Mouse (Mus musculus) thymus, postnatal 0 days (tissue): ENCODE data around the gene Ubb. TPM values are rescaled to one million over a fixed set of nuclear protein-coding genes. Genes with fewer than 3 reads are reported as not detected.

Experiments
- DNase-seq: peaks from one replicate; pipeline ENCODE4 v3.0.0-alpha.2; 2015; ENCODE audit warnings: low spot score
- polyA plus RNA-seq: library from polyadenylated mRNA; unstranded; fragments of >200 nt; fragmentation: Nextera tagmentation; extraction: Ambion mirVana; gene quantifications from 2 replicates; pipeline ENCODE4 v1.2.1, GENCODE M21; 2015

Ubb gene
- polyA plus RNA-seq, 1 experiment from 2014 or later = 3,204 TPM

DNA sequence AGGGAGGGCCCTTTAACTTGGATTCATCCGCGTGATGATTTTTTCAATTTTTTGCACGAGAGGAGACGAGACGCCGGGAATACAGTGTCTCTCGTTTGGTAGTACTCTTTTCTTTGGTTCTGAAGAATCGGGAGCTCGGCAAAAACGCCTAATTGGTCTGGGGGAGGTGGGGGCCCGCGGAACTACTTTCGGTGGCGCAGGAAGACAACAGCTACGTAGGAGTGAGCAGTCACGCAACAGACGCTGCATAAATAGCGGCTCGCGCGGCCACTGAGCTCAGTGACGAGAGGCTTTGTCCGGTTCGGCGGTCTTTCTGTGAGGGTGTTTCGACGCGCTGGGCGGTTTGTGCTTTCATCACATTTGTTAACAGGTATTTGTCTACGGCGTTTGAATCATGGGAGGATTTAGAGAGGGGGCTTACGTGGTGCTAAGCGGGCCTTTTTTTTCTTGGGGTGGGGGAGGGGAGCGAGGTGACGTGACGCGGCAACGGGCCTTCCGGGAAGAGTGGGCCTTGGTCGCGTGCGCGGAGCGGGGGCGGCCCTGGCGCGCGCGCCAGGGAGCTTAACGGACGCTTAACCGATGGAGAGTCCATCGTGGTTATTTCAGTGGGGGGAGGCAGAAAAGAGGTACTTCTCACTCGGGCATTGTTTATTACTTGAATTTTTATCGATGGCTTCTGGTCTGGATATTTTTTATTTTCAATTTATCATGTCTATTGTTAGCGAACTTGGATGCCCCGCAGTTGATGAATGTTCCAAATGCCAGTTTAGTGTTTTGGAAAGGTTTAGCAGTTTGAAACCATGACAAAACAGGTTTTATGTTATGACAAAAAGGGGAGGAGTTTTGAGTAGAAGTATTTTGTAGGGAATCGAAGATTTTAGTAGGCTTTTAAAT lies 502 bp downstream of the Ubb start:
- DNase-seq = peak; percentile 94

DNA sequence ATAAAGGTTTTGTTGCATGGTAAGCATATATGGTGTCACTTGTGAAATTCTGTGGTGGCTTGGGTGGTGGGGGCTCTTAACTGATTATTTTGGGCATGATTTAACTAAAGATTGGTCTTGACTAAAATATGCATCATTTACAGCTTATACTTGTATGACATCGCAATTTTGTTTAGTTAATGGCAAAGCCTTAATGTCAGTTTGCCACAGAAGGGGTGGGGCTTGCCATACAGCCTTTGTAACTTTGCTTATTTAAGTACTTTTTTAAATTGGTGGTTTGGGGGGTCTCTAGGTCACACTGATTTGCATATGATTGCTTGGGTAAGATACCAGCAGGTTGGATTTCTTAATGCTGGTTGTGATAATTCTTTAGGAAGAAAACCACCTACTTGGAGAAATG lies 2.2 kb downstream of the Ubb start:
- DNase-seq = no peak

DNA sequence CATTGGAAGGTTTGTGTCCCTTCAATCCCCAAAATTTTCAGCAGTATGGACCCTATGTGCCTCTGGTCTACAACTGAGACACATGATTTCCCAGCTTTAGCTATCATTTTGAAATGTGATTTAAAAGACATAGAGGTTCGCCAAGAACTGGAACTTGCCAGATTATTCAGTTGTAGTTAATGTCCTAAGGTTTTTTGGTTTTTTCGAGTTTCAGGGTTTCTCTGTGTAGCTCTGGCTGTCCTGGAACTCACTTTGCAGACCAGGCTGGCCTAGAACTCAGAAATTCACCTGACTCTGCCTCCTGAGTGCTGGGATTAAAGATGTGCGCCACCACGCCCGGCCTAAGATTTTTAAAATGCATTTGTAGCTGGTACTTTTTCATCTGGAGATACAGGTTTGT lies 2.7 kb downstream of the Ubb start:
- no peak for DNase-seq

DNA sequence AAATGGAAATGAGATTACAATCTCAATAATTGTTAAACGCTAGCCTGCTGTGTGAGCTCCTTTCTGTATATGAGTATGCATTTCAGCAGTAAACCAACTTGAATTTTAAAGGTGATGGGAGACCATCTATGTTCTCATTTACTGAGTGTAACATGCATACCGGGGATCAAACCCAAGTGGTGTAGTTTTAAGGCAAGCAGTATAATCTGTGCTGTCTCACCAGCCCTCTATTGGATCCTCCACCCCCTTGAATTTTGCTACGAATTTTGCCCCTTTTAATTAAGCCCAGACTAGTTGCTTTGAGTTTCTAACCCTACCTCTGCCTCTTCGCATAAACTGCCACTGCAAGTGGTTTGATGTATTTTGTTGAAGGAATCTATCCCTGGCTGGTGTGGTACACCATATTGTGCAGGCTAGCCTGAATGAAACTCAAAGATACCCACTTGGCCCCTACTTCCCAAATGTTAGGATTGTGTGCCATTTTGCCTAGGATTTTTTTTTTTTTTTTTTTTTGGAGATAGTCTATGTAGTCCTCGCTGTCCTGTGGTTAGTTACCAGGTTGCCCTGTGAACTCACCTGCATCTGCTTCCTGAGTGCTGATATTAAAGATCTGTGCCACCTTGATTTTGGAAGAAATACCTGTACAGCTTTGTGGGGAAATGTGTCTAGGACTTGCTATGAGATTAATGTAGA lies 3.3 kb downstream of the Ubb start:
- no peak for DNase-seq

DNA sequence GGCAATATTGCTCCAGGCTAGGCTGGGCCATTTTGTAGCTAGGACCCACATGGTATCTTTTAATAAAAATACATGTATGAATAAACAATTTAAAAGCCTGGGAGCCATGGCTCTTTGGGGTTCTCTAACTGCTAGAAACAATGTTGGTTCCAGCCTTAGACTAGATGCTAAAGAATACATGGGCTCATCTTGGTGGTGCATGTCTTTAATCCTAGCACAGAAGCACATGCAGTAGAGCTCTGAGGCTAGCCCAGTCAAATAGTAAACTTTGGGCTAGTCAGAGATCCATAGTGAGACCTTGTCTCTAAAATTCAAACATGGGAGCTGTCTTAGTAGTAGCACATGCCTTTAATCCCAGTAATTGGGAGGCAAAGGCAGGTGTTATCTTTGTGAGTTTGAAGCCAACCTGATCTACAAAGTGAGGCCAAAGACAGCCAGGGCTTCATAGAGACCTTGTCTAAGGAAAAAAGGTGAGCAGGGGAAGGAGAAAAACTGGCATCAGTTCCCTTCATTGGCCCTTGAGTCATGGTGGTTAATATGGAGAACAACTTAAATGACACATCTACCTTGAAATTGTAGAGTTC lies 4.1 kb downstream of the Ubb start:
- DNase-seq = no peak

DNA sequence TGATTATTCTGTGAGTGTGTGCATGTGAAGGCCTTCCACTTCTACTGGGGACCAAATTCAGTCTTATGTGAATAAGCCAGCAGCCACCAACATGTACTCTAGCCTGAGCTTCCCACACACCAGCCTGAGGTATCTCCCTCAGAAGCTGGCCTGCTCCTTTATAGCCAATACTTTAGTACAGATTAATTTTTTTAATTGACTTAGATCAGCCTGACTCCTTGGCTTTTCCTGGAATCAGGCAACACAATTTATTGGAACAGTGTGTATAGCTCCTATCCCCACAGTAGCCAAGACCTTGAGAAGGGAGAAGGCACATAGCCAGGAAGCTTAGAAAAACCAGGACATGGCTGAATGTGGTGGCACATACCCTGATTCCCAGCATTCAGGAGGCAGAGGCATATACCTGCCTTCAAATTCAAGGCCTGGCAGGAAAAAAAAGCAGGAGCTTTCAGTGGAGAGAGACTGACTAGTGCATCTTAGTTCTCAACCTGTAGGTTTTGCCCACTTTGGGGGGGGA lies 5.0 kb downstream of the Ubb start:
- DNase-seq = no peak

DNA sequence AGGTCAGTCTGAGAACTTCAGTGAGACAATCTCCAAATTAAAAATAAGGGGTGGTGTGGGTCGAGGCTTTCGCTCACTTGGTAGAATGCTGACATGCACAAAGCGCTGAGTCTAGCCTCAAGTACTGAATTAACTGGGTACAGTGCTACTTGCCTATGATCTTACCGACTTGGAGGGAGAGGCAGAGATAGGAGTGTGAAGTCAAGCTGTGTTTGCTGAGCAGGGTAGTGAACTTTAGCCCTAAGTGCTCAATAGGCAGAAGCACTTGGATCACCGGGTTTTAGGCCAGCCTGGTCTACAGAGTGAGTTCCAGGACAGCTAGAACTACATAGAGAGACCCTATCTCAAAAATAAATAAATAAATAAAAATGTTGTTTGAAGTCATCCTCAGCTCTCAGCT lies 6.2 kb downstream of the Ubb start:
- DNase-seq = no peak

DNA sequence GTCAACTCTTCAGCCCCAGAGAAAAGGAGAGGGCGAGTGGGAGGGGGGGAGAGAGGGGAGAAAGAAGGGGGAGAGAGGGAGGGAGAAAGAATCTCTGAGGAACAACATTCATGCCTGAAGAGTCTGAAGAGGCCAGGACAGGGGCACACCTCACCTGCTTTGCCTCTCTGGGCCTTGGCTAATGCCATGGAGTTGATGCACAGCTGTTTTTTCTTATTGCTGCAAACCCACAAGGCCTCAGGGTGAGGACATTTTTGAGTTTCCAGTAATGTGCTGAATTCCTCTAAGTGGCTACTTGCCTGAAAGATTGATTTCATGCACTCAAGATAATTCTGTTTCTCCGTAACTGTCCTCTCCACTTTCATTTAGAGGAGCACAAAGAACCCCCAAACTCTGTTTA lies 7.2 kb downstream of the Ubb start:
- no peak for DNase-seq

DNA sequence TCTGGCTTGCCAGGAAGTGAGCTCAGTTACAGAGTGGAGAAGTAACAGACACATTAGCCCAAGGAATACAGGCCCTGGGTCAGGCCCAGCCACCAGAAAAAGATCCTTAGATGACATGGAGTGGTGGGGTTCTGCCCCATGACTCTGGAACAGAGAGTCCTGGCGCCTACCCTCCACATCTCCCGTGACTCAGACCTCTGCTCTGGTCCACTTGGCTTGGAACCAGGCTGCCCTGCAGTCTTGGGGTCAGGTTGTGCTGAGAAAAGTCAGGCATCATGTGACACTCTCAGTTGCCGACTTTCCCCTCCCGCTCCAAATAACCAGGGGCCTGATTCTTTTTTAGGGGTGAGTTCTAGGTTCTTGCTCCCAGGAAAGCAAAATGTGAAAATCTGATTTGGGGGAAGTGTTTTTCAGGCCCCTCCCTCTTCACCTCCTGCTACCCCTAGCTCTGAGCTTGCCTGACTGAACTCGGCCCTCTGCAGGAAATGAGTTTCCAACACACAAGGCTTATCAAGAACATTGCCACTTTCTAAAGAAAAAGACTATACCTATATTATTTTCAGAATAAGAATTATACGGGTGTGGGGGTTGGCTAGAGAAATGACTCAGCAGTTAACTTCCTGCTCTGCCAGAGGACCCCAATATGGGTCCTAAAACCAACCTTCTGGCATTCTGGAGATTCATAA lies 8.1 kb downstream of the Ubb start:
- no peak for DNase-seq

DNA sequence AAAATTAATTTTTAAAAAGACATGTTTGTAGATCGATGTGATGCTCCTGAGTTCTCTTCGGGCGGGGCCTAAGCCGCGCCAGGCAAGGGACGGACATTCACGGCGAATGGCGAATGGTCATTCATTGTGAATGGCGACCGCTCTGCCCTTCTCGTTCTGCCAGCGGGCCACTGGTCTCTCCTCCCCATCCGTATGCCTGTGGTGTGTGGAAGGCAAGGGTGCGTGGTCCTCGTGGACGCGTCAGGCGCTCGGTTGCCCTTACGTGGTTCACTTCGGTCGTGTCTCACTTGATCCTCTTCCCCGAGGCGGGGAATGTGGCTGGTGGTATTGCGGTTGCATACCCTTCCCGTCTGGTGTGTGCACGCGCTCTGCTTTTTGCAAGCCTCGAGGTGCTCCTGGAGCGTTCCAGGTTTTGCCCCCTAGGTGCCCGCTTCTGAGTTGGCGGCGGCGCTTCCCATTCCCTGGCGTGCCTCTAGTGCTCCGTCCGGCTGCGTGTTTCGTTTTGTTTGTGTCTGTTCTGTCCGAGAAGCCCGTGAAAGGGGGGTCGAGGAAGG lies 9.6 kb downstream of the Ubb start:
- DNase-seq = no peak

DNA sequence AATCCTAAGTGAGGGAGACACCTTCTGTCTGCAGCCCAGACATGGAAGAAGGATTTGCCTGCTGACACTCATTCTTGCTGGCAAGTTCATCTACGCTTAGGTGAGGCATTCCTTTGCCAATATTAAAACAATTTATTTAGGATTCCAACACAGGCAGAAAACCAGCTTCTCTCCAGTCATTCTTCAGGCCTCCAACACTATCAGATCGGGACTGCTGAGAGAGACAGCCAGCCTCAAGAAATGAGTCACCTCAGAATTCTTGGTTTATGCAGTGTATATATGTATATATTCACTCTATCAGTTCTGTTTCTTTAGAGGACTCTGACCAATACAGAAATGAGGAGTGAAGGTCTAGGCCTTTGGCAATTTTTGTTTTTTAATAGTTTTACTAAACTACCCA lies 12.6 kb downstream of the Ubb start:
- no peak for DNase-seq

DNA sequence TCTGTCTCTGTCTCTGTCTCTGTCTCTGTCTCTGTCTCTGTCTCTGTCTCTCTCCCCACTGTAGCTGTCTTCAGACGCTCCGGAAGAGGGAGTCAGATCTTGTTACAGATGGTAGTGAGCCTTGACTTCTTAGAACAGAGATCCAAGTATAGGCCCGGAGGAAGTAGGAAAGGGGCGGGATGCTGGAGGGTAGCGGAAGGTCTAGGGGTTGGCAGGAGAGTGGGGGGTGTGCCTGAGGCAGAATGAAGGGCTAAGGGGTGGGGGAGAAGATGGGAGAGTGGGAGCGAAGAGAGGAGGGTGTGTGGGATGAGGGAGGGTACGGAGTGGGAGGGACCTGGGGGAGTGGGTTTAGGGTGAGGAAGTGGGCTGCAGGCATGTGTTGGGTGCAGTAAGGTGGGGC lies 14.8 kb downstream of the Ubb start:
- no peak for DNase-seq

DNA sequence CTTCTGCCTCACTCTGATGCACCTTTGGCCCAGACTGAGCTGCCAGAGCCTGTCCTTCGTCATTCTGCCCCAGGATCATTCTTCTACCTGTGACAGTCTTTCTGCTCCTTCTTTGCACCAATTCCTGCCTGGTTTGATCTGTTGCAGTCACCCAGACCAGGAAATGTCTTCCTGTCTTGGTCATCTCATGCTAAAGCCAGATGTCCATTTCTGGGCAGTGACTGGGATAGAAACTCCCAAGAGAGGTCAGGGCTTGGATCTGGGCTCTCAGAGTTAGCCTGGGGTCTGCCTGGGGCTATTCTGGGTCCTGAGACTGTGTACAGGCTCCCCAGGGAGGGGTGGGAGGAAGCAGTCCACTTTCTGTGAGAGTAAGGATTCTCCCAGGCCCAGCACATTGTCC lies 15.2 kb downstream of the Ubb start:
- DNase-seq = no peak

DNA sequence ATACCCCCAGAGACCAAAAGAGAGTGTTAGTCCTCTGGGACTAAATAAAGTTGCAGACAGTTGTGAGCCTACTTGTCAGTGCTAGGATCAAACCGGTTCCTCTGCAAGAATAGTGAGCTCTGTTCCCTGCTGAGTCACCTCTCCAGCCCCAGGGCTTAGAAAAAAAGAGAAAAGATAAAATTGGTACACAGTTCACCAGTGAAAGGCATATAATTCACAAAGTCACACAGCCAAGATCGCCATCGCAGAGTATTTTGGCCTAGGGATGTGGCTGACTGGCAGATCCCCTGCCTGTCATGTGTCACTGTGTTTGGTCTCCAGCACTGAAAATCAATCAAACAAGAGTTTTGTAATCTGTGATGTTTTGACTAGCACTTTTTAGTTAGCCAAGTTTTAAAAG lies 17.3 kb downstream of the Ubb start:
- DNase-seq = no peak

DNA sequence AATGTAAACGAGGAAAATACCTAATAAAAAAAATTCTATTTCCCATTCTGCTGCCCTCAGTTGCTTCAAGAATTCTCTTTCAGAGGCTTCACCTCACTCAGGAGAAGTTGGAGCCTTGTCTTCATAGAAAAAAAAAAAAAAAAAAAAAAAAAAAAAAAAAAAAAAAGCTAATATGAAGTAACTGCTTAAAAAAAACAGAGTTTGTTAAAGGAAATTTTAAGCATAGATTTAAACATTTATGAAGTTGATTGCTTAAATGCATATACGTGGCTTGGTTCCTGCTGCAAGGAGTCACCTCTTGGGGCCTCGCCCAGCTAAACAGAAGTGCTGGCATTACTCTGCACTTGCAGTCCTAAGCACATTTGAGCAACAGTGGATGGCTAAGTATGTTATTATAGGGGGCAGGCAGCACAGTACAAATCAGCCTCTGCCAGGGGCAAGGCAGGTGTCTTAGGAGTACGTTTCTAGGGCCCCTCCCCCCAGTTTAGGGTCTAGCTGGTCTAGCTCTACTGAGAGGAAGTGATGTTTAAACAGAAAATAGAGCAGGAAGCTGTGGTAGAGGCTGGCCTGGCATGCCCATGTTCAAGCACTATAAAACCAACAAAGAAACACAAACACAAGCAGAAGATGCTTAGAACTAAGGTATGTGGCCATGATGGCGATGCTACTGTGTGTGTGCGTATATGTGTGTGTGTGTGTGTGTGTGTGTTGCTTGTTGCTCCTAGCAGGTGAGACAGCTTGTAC lies 23.2 kb downstream of the Ubb start, which contains the start of gene Trpv2:
Gene Trpv2, plus strand, starts transcription at position 528 of the 744 bp plus-strand sequence.
- DNase-seq = peak; percentile 93

DNA sequence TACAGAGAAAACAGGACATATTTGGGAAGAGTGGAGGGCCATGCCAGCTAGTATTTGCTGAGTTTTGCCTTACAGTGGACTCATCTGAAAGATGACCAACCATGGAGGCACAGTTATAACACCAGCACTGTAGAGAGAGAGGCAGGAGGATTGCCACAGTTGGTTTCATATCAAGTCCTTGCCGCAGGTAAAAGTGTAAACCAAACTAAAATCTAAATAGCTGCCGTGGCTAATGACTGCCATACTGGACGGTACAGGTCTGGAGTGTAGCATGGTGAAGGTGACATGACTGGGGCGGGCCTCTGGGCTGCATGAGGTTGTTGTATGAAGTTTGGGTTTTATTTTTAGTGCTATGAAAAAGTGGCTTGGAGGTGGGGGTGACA lies 23.7 kb downstream of the Ubb start:
- no peak for DNase-seq

DNA sequence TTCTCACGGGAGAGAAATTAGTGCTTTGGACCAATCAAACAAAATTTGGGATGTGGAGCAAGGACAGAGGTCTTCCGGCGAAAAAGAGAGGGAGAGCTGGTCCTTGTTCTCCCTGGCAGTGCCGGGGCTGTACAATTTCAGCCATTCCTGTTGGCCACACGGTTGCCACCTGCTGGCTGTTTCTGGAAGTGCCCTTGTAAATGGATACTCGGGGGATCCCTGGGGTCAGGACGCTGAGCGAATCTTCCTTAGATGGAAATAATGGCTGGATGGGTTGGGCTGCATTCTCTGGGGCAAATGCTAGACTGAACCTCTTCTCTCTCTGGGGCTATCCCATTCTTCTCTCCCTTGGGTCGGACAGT lies 24.3 kb downstream of the Ubb start:
- peak; percentile 82 for DNase-seq

DNA sequence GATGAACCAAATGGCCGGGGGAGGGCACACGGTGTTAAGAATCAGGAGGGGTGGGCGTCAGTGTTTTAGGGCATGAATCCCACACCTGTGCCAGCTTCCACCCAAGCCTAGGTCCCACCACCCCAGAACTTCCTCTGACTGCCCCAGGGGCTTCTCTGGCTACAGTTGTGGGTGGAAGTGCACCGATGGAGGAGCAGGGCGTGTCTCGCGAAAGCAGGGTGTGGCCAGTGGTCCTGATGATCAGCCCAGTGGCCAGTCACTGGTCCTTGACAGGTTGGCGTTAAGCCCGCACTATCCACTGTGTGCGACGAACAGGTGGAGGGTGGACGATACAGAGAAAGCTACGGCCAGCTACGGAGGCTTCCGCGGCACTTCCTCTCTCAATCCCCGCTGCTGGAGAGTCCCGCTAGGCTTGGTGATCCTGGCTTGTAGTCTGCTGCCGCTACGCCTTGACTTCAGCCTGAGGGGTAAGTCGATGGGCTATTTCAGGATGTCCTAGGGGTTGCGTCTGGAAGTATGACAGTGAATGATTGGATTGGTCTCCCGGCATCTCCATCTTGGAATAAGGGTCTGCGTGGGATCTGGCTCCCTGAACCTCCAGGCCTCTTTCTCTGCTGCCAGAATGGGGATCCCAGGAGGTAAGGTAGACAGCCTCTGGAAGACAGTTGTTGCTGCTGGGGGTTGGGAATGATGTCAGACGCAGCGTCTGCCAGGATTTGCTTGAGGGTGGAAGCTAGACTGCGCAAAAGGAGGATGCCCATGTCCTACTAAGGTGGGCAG lies 24.9 kb downstream of the Ubb start:
- peak; percentile 46 for DNase-seq

DNA sequence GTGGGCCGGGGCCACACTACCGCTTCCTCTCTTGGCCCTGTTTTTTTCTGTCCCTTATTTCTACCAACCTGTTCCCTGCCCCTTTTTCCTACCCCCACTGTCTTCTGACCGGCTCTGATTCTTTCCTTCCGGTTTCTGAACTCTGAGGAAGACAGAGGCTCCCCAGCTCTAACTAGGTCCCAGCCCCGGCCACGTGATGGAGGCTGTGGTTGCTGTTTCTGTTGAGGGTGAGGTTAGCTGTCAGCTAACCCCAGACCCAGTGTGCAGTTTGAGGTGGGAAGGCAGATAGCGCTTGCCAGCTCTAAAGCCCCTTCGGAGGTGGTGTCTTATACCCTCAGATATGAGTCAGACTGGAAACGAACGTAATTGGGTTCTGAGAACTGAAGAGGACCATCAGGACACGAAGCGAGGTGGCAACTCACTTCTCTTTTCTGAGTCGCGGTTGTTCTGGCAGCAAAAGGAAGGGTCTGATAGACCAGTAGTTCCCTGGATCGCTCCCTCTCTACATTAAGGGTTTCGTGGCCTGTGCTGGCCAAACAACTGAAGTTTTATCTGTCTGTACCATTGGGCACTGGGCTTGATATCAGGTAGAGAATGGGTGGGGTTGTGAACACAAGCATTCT lies 25.7 kb downstream of the Ubb start:
- peak; percentile 84 for DNase-seq
